Mouse (Mus musculus) c-Kit-positive CD71-positive TER-119-negative erythroid progenitor cells, embryonic 14.5 days (primary cell): ENCODE data around the gene Rnf169.
A peak's percentile ranks its signal among the peaks of the same experiment; 100 is the strongest.
"Not testable (repeated sequence)": the region's sequence is repeated elsewhere in the genome, so short reads cannot be mapped to it uniquely, and the experiment has no call there.

Experiments used
- DNase-seq: peaks from one replicate; pipeline ENCODE4 v3.0.0-alpha.2; 2013; ENCODE audit warnings: low read depth

The Rnf169 gene

GRCm38 (mm10) chr7:99945012-99945411 lies 35.2 kb downstream of the Rnf169 start:
- DNase-seq: not testable (repeated sequence)

DNA sequence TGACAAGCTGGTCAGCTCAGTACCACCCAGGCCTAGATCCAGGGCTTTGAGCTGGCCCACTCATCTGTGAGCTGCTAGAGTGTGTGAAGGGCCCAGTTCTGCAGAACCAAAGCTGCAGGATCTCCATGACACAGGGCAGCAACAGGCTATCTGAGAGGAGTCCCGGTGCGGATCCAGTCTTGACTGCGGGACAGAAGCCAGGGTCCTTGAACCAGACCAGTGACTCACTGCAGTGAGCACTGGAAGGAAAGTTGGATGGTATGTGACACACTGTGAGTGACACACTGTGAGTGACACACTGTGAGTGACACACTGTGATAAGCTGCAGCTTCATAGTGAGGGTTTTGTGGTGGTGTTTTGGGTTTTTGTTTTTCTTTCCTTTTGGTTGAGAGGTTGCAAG lies 35.7 kb downstream of the Rnf169 start:
- DNase-seq: no peak

- DNase-seq: no peak
Measured at GRCm38 (mm10) chr7:99940669-99941068, 39.6 kb downstream of the Rnf169 start.

DNA sequence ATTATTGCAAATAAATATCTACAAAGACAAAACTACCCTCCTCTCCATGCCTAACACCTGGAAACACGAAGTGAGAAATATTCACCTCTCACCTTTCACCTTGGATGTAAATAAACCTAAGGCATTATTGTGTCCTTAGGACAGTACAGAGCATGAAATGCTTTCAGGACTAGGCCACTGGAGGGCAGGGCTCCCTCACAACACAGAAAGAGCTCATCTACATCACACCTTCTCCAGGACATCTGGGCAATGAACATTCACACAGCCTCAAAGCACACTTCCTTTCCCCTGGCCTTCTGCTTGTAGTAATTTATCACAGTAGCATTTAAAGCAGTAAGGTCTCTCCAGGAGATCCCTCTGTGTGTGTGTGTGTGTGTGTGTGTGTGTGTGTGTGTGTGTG lies 44.5 kb downstream of the Rnf169 start:
- no peak for DNase-seq

GRCm38 (mm10) chr7:99926916-99927714 lies 53.1 kb downstream of the Rnf169 start:
- peak; percentile 35 for DNase-seq

DNA sequence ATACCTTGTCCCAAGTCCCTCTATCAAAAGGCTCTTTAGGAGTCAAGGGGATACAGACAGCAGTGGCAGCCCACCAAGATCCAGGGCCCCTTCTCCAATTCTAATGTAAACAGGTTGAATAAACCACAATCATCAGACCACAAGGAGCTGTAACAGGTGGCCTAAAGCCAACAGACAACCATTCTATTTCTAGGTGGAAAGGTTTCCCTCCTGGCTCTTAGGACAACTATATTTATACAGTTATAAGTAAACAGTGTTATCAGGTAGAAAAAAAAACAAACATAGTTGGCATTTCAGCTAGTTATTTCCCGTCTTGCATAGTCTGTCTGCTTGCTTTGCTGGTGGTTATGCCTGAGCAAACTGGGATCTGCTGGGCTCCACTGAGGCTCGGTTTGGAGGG lies 59.8 kb downstream of the Rnf169 start:
- no peak for DNase-seq

GRCm38 (mm10) chr7:99919971-99920370 lies 60.3 kb downstream of the Rnf169 start:
- DNase-seq: no peak

DNA sequence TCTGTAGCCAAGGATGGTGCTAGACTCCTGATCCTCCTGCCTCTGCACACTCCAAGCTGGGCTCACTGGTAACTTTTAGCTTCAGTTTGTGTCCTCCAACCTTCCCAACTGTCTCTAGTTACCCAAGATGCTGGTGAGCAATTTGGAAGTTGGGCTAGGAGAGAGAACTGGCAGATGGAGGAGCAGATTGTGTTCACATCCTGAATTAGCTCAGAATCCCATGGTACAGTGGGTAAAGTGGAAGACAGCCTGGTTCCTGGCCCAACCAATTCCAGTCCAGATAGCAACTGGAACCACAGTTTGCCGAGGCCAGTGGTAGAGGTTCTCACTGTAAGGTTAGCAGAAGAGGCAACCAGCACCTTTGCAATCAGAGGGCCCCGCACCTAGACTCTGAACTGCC lies 61.1 kb downstream of the Rnf169 start:
- no peak for DNase-seq

DNA sequence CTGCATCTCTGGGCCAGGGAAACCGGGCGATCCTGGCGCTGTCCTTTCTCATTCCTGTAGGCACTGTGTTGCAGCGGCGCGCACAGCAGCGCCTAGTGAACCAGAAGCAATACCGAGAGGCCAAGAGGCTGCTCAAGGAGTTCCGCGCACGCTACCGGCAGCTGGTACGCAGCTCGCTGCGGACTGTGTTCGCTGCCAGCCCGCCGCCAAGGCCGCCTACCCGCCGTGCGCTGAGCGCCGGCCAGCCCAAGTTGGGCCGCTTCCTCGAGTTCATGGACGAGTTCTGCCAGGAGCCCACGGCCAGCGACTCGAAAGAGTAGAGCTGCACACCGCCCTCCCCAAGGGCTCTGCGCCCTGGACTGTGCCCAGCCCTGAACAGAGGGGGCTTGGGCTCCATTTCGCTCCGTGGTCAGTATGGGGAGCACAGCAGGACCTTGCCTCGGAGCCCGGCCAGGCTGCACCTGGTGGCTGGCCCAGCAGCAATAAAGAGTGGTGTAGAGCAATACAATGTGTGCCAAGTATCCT lies 62.9 kb downstream of the Rnf169 start:
- DNase-seq: no peak

GRCm38 (mm10) chr7:99916741-99917319 lies 63.4 kb downstream of the Rnf169 start:
- DNase-seq: peak; percentile 17

- no peak for DNase-seq
Measured at GRCm38 (mm10) chr7:99915511-99915910, 64.7 kb downstream of the Rnf169 start.

- no peak for DNase-seq
Measured at GRCm38 (mm10) chr7:99914316-99914715, 65.9 kb downstream of the Rnf169 start.

- DNase-seq: no peak
Measured at GRCm38 (mm10) chr7:99911038-99911437, 69.2 kb downstream of the Rnf169 start.

- DNase-seq: peak; percentile 29
Measured at GRCm38 (mm10) chr7:99907463-99907862, 72.8 kb downstream of the Rnf169 start.

- DNase-seq: no peak
Measured at GRCm38 (mm10) chr7:99906346-99906745, 73.9 kb downstream of the Rnf169 start.

- DNase-seq: no peak
Measured at GRCm38 (mm10) chr7:99904421-99905005, 75.7 kb downstream of the Rnf169 start.

DNA sequence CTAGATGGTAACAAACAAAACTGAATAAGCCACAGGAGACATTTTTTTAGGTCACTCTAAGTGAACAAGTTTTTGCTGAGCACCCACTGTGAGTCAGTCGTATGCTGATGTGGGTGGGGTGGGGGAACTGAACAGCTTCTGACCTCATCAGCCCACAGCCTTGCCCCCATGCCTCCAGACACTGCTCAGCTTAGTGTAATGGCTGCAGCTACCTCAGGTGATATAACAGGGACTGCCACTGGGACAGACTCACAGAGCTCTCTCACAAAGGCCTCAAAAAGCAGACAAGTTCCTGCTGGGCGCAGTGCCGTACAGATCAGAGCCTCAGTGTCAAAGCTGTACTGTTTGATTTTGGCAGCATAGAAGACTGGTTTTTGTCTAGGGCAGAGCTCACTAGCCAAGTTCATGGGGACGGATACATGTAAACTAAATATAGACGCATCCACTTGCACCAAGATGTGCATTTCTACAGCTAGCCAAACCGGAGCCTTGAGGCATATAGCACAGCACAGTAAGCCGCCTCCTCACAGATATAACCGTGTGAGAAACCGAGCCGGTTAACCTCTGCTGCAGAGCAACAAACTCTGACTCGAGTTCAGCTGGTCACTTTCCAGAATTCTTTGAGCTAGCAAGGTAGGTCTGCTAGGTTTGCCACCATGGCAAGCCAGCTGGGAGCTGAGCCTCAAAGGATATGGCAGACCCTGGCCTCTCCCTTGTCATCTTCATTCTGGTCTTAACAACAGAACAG lies 77.2 kb downstream of the Rnf169 start:
- DNase-seq: no peak

GRCm38 (mm10) chr7:99902208-99902607 lies 78.0 kb downstream of the Rnf169 start:
- no peak for DNase-seq

GRCm38 (mm10) chr7:99896905-99897304 lies 83.3 kb downstream of the Rnf169 start:
- DNase-seq: no peak

DNA sequence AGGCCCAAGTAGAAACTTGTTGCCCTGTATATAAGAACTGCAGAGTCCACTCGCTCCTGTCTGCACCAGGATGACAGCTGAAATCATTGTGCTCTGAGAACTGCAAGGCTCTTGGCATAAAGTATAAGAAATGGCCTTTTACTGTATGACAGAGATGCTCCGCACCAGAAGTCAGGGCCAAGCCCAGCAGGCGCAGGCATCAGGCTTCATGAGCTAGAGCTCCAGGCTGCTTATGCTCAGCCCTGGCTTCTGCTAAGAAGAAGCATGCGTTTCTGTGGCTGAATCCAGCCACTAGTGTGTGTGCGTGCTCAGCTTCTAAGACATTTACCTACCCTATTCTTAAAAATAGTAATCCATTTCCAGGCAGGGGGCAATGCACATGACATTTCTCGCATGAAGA lies 85.8 kb downstream of the Rnf169 start:
- DNase-seq: no peak

DNA sequence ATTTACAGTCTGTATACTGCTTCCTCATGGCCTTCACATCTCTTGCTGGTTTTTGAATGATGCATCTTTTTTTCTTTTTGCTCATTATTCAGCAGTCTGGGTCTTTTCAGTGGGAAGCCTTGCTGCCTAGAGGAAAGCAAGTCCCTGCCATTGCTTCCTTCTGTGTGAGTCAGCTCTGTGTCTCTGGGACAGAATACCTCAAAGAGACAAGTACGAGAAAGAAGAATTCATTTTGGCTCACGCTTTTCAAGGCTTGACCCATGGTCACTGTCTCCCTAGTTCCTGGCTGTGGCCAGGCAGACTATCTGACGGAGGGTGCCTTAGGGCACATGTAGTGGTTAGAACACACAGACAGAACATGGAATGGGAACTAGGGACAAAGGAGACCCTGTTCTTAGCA lies 86.3 kb downstream of the Rnf169 start:
- DNase-seq: no peak

GRCm38 (mm10) chr7:99892351-99892750 lies 87.9 kb downstream of the Rnf169 start:
- DNase-seq: no peak
